Mouse (Mus musculus): ENCODE measurements around the gene Camk1d.

DNA sequence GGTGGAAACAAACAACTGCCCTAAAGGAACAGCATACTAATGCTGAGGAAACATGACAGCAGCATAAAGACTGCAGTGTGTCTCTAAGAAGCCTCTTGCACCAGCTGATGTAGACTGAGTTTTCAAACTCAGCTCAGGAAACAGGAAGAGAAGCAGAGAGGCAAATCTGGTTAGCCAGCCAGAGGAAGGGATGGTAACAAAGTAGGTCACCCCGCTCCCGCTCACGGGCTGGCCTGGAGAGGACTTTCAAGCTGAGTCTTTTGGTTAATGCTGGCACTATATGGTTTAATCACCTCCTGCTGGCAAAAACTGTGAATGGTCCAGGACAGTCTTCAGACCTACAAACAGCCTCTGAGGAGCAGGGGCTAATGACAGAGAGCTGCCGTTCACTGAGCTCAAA is 7.7 kb downstream of the Camk1d start:
- TF ChIP-seq ZNF384 (IDR thresholded peaks at IDR 0.05; ENCODE audit: low read depth, low read length) (no peak), HCFC1 (IDR thresholded peaks at IDR 0.05; ENCODE audit: borderline replicate concordance, insufficient read depth, low read length) (no peak)
